Mouse (Mus musculus): ENCODE measurements at regions not wholly inside any gene's neighbourhood (a gene's known extent, or its start where the extent isn't known, plus 50 kb on each side); places are given as distances from the start of the nearest gene placed in this dataset.
A peak's percentile ranks its signal among the peaks of the same experiment; 100 is the strongest.

DNA sequence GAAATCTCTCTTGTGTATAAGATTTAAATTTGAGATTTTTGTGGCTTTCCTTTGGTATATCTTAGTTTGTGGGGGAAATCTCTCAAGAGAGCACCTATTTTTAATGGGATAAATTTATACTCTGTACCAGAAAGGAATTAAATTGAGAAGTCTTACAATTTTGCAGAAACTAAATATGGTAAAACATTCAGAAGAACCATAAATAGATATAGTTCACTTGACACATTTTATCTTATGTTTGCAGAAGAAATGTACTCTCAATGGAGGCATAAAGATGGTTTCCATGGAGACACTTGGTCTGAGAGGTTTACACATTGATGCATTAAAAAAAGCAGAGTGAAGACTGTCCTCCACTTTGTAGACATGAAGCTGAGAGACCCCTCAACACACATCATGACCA is 86.9 kb downstream of the Ndufa10 start:
- ATAC-seq (ENCODE audit: low TSS enrichment) = peak; percentile 66

DNA sequence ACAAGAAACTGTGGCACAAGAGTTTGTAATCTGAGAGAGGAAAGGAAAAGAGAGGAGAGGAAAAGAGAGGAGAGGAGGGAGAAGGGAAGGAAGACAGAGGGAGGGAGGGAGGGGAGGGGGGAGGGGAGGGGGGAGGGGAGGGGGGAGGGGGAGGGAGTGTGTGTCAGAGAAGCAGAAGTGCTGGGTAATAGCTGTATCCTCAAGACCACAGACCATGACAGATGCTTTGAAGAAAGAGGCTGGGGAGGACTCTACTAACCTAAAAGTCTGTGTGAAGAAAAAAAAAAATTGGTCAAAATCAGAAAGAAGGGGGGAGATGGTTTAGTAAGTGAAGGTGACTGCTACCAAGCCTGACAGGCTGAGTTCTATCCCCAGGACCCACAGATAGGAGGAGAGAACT is 88.7 kb downstream of the Ndufa10 start:
- no peak for ATAC-seq (ENCODE audit: low TSS enrichment)

DNA sequence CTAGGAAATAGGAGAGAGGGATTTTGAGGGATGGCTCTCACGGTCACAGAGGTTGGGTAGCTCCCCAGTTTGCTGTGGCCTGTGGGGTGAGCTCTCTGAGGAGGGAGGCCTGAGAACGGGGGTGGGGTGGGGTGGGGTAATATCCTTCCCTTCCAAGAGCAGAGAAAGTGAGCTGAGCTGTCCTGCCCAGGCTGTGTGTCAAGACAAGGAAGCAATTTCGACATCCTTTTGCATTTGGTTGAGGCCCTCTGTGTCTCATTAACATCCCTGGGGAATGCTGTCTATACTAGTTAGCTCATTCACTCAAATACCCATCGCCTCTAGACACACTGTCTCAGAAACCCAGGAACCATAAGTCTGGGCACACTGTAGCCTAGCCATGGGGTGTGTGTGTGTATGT is 89.9 kb downstream of the Ndufa10 start:
- no peak for ATAC-seq (ENCODE audit: low TSS enrichment)

DNA sequence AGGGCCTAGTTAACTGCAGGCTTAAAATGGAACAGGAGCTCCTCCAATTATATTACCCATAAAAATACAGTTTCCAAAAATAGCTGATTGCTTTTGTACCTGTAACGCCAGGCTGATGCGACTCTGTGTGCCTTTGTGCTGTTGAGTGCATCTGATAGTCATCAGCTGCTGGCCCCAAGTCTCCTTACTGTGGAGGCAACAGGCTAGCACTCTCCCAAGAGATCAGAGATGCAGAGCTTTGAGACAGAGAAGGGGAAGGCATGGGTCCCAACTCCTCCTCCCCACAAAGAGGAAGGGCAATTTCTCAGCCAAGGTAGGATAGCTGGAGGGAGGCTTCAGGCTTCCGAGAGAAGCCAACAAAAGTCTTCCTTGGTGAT is 94.2 kb downstream of the Ndufa10 start:
- ATAC-seq (ENCODE audit: low TSS enrichment) = no peak

DNA sequence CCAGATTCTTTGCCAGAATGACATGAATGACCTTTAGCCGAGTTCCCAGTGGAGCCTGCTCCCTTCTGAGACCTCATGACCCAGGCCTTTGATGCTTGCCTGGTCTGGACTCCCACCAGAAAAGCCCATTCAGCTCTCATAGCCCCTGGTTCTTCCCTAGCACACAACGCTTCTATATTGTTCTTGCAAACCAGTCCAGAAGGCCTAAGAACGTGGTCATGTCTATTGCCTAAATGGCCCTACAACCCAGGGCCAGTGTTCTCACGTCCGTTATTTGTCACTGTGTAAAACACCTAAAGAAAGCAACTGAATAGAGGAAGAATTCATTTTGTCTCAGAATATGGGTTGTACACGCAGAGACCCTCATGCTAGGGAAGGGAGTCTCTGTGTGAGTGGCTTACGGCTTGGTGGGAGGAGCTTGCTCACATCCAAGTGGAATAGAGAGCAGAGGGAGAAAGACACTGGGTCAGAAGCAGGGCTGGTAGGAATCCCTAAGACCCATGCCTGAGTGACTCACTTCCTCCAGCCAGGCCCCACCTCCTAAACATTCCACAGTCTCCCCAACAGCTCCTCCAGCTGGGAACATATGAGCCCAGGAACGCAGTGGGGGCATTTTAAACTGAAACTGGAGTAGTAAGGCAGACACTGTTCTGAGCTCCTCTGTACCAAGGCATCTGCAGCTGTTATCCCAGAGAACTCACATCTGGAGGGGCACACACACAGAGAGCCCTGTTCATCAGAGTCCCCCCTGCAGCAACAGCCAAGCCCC is 94.7 kb downstream of the Ndufa10 start:
- peak; percentile 48 for ATAC-seq (ENCODE audit: low TSS enrichment)

DNA sequence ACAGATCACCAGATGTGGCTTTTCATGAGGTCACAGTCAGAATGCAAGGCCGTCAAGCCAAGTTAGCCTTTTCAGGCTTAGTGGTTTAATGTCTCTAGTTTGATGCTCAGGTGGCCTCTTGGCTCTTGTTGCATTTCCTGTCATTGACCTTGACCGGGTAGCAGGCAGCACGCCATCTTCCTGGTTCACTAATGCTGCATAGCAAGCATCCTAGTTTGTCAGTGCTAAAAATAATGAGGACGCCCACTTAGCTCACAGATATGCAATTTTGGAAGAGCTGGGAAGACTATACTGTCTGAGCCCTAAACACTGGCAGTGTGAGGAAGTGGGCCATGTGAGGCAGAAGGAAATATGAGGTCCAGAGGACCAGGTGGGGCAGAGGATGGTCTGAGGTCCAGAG is 97.2 kb downstream of the Ndufa10 start:
- ATAC-seq (ENCODE audit: low TSS enrichment) = peak; percentile 71

DNA sequence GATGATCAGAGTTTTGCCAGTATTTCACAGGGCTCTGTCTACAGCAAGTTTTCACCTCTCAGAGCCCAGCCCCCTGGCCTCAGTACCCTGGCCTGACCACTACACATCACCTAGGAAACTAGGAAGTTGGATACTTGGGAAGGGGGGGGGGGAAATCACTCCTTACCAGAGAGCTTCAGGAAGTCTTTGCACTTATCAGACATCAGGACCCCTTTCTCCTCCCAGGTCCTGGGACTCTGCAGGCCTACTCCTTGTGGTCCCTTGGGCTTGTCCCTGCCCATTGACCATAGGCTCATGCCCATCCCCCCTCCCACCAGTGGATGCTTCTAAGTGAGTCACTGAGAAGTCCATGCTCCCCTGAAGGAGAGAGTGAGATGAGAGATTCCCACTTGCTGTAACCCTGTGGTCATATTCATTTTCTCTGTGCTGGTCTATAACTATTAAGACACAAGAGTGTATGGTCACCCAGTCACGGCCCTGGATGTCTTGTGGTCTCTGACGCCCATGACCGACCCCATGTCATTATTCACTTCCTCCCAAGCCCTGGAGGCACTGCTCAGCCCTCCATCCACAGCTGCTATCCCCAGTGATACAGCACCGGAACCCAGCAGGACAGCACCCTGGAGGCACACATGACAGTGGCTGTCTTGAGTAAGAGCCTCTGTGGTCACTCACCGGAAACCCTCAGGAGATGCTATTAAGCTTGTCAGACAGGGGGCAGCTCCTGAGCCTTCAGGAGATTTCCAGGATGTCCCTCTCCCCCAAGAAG is 101.3 kb downstream of the Ndufa10 start:
- no peak for ATAC-seq (ENCODE audit: low TSS enrichment)

DNA sequence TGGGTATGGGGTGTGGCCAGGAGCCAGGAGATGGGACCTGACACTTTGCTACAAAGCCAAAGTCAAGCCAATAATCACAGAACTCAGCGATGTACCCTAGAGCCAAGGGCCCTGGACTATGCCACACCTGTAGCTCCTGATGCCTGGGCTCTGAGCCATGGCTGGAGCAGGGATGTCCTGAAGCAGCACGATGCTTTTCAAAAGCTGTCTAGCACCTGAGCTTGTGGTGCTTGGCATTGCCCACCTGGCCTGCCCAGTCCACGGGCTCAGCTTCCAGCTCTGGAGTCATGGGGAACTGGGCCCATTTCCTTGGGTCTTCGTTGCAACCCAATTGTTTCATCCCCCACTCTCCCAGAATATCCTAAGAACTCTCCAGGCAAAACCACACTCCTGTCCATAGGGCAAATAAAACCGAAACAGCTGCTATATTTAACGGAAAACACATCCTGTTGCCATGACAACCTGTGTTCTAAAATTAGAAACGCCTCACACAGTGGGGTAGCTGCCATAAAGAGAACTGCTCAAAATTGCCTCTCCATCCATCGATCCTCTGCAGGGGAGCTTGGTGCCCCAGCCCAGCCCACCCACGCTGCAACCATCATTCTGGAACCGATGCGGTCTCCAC is 102.2 kb downstream of the Ndufa10 start:
- peak; percentile 42 for ATAC-seq (ENCODE audit: low TSS enrichment)

DNA sequence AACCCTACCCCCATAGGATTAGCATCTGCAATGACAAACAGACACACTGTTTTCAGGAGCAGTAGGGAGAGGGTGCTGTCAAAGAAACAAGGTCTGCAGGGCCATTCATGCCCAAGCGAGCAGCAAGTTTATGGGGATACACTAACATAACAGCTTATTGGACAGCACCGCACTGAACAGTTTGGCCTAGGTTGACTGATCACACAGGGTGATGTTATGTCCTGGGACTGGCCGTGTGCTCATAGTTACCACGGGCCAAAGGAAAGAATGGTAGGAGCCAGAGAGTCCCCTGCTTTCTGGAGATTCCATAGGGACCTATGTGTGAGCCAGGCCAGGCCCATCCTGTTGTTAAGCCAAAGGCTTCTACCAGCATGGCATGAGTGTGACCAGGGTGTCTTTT is 102.8 kb downstream of the Ndufa10 start:
- ATAC-seq (ENCODE audit: low TSS enrichment) = no peak

DNA sequence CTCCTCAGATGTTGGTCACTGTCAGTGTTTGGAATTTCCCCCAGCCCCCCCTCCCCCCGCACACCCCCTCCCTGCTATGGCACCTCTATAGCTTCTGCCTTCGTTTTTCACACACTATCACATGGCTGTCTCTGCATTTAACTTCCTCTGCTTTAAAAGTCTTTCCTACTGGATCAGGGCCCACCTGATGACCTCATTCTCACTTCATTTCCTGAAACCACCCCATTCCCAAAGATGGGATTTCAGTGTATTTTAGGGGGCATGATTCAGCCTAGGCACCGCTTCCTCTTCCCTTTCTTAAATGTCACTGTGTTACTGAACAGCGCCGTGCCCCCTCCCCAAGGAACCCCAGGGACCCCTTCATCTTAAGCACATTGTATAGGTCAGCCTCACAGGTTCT is 103.7 kb downstream of the Ndufa10 start:
- peak; percentile 45; the same call in 1 of the 2 replicates for ATAC-seq (ENCODE audit: low TSS enrichment)

DNA sequence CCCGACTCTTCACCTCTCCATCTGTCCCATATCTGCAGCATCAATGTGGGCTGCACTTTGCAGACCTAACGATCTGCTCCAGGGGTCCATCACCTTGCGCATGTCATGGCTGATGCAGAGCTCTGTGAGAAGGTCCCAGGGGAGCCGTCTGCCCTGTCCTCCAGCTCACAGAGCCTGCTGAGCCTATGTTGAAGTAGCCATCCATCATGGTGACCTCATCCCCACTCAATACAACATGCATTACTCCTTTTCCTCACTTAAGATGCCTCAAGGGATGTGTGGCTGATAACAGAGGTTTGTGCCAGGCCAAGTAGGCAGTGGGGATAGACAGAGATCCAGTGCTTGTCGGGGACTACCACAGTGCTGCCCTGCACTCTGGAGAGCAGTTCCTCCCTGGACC is 107.4 kb downstream of the Ndufa10 start:
- no peak for ATAC-seq (ENCODE audit: low TSS enrichment)

DNA sequence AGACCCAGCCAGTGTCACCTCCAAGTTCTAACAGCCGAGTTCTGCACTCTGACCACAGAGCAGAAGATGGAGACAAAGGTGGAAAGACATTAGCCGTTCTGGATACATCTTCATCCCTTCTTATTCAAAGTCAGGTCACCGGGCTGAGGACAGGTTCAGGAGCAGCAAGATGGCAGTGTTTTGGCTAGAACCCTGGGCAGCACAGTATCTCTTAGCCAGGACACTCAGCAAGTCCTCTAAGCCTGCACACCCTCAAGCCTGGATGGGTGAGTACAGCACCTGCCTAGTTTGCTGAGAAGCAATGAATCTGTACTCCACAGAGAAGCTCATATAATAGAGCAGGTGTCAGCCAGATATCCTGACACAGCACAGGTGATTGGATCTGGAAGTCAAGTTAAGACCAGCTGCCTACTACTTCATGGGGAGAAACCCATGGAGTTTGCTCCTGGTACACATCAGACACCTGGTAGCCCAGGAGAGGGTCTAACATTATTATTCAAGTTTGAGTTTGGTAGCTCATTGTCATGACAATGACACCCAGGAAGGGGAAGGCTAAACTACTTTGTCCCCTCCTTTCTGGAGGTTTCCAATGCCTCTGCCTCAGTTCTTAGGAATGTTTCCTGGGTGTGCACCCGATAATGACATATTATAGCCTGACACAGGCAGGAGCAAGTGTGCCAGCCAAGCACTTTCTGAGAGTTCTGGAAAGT is 108.1 kb downstream of the Ndufa10 start:
- no peak for ATAC-seq (ENCODE audit: low TSS enrichment)

DNA sequence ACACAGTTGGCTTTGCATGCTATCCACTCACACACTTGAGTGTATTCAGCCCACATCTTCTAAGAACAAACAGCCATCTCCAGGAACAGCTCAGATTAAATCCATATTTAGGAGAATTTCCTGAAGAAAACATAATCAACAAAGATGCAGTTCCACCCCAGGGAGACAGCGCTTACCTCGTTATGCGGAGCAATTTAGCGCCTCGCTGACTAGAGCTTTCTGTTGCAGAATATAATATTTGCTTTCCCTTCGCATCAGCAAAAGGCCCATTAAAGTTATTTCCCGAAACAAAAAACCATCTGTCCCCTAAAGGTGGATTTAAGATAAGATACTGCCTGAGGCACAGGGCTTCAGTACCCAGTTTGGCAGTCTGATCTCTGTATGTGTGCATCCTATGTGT is 112.0 kb downstream of the Ndufa10 start:
- no peak for ATAC-seq (ENCODE audit: low TSS enrichment)

DNA sequence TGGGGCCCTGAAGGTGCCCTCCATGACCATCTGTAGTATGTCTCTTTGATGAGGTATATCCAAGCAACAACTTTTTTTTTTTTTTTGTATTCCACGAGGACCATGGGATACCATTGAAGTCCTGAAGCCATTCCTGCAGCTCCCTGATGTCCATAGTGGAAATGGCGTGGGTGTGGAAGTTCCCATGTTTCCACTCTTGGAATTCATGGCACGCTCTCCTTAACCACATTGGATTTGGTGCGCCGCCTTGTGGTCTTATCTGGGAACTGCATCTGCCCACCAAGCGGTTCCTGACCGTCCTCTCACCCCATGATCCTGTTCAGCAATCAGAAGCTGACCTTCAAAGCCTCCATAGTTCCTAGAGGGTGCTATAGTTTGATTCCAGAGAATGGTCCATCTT is 113.4 kb downstream of the Ndufa10 start:
- no peak for ATAC-seq (ENCODE audit: low TSS enrichment)

DNA sequence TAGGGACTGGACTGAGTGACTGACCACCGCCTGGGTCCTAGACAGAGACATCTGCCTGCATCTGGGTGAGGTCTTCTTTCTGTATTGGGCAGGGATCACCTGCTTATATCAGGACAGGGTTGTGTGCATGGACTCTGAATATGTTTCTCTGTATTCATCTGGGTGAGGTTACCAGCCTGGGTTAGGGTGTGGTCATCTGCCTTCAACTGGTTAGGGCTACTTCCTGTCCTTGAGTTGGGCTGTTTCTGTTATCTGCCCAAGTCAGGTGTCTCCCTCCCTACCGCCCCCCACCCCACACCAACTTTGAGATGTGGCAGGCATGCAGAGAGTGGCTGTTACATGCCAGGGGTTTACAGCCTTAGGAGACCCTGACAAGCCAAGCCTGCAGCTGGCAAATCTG is 114.2 kb downstream of the Ndufa10 start:
- no peak for ATAC-seq (ENCODE audit: low TSS enrichment)

DNA sequence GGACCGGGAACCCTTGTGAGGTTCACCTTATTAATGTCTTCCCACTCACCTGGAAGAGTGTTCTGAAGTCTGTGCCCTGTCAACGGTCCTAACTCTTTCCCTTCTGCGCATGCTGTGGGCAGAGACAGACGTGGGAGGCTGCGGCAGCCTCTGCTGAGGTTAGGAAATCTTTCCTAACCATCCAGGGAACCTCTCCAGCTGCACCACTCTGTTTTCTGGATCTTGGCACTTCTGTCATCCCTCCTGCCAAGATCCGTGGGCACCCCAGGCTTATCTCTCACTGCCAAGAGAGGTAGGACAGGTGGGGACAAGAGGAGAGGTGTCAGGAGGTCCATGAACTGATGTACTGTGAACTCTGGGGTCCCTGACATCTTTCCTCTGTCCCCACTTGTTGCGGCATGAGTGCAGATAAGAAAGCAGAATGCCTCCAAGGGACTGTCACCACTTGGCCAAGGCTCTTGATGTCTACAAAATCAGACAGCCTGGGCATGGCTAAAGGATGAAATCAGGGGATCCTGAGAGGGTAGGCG is 114.8 kb downstream of the Ndufa10 start:
- peak; percentile 41 for ATAC-seq (ENCODE audit: low TSS enrichment)

DNA sequence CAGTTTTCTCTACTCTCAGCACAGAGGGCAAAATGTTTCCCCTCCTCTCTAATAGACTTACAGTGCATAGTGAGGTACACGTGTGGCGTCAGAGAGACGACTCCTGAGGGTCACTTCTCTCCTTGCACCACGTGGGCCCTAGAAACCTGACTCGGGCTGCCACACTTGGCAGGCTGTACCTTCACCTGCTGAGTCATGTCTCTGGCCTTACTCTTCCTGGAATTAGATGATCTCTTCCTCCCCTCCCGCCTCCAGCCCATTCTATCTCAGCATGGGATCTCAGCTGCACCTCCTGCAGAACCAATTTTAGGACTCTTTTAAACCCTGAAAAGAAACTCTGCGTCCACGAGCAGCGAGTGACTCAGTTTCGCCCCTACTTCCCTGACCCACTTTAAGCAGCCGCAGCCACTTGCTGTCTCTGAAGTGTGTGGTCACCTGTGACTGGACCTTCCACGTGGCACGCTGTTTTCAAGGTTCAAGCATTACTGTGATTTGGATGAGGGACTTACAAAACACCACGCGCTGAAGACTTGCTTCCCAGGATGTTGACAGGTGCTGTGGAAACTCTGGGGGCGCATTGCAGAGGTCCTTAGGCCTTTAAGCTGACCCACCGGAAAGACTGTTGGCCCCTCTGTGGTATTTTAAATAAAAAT is 125.2 kb downstream of the Ndufa10 start:
- ATAC-seq (ENCODE audit: low TSS enrichment) = peak; percentile 26; the same call in 1 of the 2 replicates

DNA sequence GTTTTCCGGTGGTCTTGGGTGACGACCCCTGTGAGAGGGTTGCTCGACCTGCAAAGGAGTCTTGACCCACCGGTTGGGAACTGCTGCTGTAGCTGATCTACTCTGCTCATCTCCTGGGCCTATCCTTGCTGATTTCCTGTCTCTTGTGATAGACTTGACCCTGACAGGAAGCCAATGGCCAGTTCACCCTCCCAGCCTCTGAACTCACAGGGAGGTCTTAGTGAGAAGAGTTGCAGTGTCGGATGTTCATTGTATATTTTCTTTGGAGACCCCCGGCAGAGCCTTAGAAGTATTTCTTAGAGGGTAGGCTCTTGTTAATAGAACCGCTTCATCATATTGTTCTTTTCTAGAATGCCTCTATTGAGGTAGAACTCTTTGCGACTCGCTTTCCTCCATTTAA is 126.0 kb downstream of the Ndufa10 start:
- no peak for ATAC-seq (ENCODE audit: low TSS enrichment)

DNA sequence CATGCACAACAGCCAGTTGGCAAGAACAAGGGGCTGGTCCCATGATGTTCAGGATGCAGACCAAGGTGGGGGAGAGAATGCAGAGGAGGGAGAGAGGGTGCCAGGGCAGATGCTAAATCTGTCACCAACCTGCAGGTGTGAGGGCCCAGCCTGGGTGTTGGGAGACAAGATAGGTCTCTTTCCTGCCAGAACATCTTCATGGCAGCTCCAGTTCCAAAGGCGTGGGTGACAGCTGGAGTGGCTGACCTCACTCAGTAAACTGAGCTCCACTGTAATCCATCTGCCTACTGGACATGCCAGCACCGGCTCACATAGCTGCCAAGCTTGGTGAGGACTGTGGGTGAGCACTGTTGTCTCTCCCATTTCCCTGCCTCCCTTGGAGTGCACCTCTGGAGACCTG is 129.9 kb downstream of the Ndufa10 start:
- ATAC-seq (ENCODE audit: low TSS enrichment) = peak; percentile 50

DNA sequence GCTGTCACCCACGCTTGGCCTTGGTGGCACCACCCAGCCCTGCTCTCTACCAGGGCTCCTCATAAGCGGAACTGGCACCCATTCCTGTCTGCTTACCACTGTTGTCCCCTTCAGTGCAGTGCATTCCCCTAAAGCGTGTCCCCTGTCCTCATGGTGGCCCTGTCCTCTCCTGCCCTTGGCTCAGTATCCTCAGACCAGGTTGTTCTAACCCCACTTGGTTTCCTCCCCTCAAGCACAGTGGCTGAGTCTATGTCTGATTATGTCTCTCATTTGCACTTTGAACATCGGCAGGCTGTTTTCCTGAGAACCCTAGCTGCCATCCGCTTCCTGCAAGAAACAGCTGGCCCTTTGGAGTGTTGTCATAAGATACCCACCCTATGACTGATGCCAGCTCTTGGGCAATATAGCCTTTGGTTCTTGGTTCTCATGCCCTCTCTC is 130.5 kb downstream of the Ndufa10 start:
- no peak for ATAC-seq (ENCODE audit: low TSS enrichment)

DNA sequence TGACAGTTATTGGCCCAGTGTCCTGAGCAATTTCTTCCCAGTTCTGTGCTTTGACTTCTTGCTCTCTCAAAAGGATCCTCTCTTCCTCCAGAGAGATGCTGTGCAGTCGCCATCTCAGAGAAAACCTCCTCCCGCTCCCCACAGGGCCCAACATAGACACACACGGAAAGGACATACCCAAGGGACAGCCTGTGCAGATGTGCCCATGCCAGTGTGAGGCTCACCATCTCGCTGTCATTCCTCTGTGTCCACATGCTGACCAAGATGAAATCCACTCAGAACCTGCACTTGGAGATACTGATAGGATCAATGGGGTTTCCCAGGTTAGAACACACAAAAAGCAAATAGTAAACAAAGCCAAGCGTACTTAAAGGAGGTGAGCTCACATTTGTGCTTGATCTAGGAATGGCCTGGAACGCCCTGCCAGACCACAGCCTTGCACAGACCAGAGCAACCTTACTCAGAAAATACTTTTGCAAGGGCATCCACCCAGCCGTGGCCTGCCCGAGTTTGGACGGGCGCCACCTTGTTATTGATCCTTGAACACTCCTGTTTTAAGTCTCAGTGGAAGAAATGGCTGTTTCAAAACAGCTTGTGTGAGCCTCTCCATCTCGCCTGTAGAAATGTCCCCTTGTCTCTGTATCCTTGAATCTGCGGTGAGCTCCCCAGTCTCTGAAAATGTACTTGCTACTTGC is 131.7 kb downstream of the Ndufa10 start:
- ATAC-seq (ENCODE audit: low TSS enrichment) = no peak
